Mouse (Mus musculus): ENCODE results near the gene Faxc. TPM values are rescaled to one million over a fixed set of nuclear protein-coding genes. Genes with fewer than 3 reads are reported as not detected.

Gene Faxc
- 7.3 TPM for polyA plus RNA-seq (2012; fragmentation: generic; extraction: Trizol)
- long read RNA-seq, experiment 1, partial matches to known transcripts: 0 of 4 reads
- long read RNA-seq, experiment 1, other reads (novel, unspliced or antisense): 0 of 4 reads
- long read RNA-seq, experiment 2, transcript Faxc-201 (6 exons, 2,627 nt): major isoform, 8 of 11 reads
- long read RNA-seq, experiment 2, partial matches to known transcripts: 0 of 11 reads
- long read RNA-seq, experiment 2, other reads (novel, unspliced or antisense): 1 of 11 reads

DNA sequence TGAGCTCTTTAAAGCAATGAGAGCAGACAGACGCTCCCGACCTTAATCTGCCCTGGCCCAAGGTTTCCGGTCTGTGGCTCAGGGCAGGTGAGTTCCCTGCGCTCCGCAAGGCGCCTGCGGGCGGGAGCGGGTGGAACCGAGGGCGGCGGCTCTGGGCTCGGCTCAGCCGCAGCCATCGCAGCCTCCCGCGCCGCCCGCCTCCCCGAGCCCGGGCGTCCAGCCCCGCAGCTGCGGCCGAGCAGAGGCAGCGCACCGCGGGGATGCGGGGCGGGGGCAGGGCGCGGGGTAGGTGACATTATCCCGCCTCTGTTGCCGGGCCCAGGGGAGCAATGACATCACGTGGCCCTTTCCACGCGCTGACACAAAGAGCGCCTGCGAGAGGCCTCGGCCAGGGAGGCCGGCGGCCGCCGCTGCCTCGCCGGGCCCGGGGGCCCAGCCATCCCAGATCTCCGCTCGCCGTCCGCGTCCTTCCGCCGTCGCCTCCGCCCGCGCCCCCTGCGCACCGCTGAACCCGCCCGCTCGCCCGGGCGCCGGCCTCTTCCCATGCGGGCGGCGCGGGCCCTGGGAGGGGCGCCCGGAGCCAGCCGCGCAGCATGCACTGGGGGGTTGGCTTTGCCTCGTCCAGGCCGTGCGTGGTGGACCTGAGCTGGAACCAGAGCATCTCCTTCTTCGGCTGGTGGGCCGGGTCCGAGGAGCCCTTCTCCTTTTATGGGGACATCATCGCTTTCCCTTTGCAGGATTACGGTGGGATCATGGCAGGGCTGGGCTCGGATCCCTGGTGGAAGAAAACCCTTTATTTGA is at the start of gene Faxc:
TSS of gene Faxc (plus strand) at position 359 of the 801 bp plus-strand sequence.
- H3K36me3 ChIP-seq (ENCODE audit: control insufficient read depth, insufficient read depth): no peaks in the 10 kb centered on the region
- peak within 1 kb of the TSS; percentile 61 for H3ac ChIP-seq (ENCODE audit: control insufficient read depth, insufficient read length, low read depth)
- H3K4me3 ChIP-seq (ENCODE audit: insufficient read depth, poor library complexity, severe bottlenecking): peak within 1 kb of the TSS; percentile 49
- TF ChIP-seq USF1 (IDR thresholded peaks at IDR 0.05; ENCODE audit: low read depth) (peak; percentile 66), CTCF (IDR thresholded peaks at IDR 0.05; ENCODE audit: control insufficient read depth, insufficient read depth, insufficient read length) (no peak), MAX (IDR thresholded peaks at IDR 0.05) (peak; percentile 43)
- H3K79me2 ChIP-seq (ENCODE audit: control insufficient read depth, insufficient read depth): peaks cover 14% of the 10 kb centered on the region
- H3K79me3 ChIP-seq (ENCODE audit: low read depth): no peaks in the 10 kb centered on the region
- H3K27me3 ChIP-seq (ENCODE audit: control insufficient read depth, insufficient read depth, insufficient read length): no peaks in the 10 kb centered on the region

- H3K36me3 ChIP-seq (ENCODE audit: control insufficient read depth, insufficient read depth): peaks cover 4% of the 10 kb centered on the region
- H3K79me2 ChIP-seq (ENCODE audit: control insufficient read depth, insufficient read depth): no peaks in the 10 kb centered on the region
- TF ChIP-seq CTCF (IDR thresholded peaks at IDR 0.05; ENCODE audit: control insufficient read depth, insufficient read depth, insufficient read length): no peak
- no peak for TF ChIP-seq FOSL1 (IDR thresholded peaks at IDR 0.05; ENCODE audit: insufficient read depth, low read length, poor library complexity, severe bottlenecking)
- TF ChIP-seq MYOG (IDR thresholded peaks at IDR 0.05; ENCODE audit: control insufficient read depth, extremely low read depth, insufficient read length): no peak
- TF ChIP-seq MYOD1 (IDR thresholded peaks at IDR 0.05; ENCODE audit: control insufficient read depth, insufficient read length, low read depth): no peak
- no peak for TF ChIP-seq USF1 (IDR thresholded peaks at IDR 0.05; ENCODE audit: low read depth)
- no peak for TF ChIP-seq MAX (IDR thresholded peaks at IDR 0.05)
- no peak for TF ChIP-seq CEBPB (IDR thresholded peaks at IDR 0.05; ENCODE audit: low read depth)
- H3K27me3 ChIP-seq (ENCODE audit: control insufficient read depth, insufficient read depth, insufficient read length): no peaks in the 10 kb centered on the region
- H3K4me3 ChIP-seq (ENCODE audit: insufficient read depth, poor library complexity, severe bottlenecking): no peak overlapping the region
- no peaks in the 10 kb centered on the region for H3K79me3 ChIP-seq (ENCODE audit: low read depth)
- H3ac ChIP-seq (ENCODE audit: control insufficient read depth, insufficient read length, low read depth): no peak overlapping the region
Measured at GRCm38 (mm10) chr4:21882806-21883205, 48.3 kb upstream of the Faxc start.

DNA sequence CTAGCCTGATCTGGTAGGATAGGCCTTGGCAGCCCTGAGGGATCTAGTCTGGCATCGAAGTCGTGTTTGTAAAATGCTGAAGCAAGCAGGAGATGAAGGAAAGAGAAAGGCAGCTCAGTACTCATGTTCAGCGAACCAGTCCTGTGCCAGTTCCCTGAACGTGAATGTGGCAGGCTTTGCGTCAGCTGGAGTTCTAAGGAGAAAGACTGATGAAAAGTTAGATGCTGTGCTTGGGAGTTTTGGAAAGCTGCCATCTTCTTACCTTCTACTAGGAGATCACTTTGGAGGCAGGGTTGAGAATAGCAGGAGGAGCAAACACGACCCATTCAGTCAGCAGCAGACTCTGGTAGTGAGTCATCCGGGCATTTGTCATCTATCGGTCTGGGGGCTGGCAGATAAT is 45.3 kb upstream of the Faxc start:
- H3K27me3 ChIP-seq (ENCODE audit: control insufficient read depth, insufficient read depth, insufficient read length): no peaks in the 10 kb centered on the region
- no peak overlapping the region for H3K4me3 ChIP-seq (ENCODE audit: insufficient read depth, poor library complexity, severe bottlenecking)
- H3K79me2 ChIP-seq (ENCODE audit: control insufficient read depth, insufficient read depth): no peaks in the 10 kb centered on the region

GRCm38 (mm10) chr4:21931772-21932630 is 872 bp downstream of the Faxc start:
- Histone ChIP-seq H3K4me3 (ENCODE audit: insufficient read depth, poor library complexity, severe bottlenecking) (peak overlapping the region; percentile 49), H3K79me3 (ENCODE audit: low read depth) (no peaks in the 10 kb centered on the region)

More for the DNA sequence above, 45.3 kb upstream of the Faxc start:
- no peaks in the 10 kb centered on the region for H3K79me3 ChIP-seq (ENCODE audit: low read depth)
- H3ac ChIP-seq (ENCODE audit: control insufficient read depth, insufficient read length, low read depth): no peak overlapping the region
- TF ChIP-seq CTCF (IDR thresholded peaks at IDR 0.05; ENCODE audit: control insufficient read depth, insufficient read depth, insufficient read length) (no peak), USF1 (IDR thresholded peaks at IDR 0.05; ENCODE audit: low read depth) (no peak), FOSL1 (IDR thresholded peaks at IDR 0.05; ENCODE audit: insufficient read depth, low read length, poor library complexity, severe bottlenecking) (no peak), MYOG (IDR thresholded peaks at IDR 0.05; ENCODE audit: control insufficient read depth, extremely low read depth, insufficient read length) (no peak), CEBPB (IDR thresholded peaks at IDR 0.05; ENCODE audit: low read depth) (no peak), MAX (IDR thresholded peaks at IDR 0.05) (no peak), MYOD1 (IDR thresholded peaks at IDR 0.05; ENCODE audit: control insufficient read depth, insufficient read length, low read depth) (no peak)
- no peaks in the 10 kb centered on the region for H3K36me3 ChIP-seq (ENCODE audit: control insufficient read depth, insufficient read depth)

GRCm38 (mm10) chr4:21935378-21935777 is 4.2 kb downstream of the Faxc start:
- H3K79me2 ChIP-seq (ENCODE audit: control insufficient read depth, insufficient read depth): peaks cover 14% of the 10 kb centered on the region
- H3K36me3 ChIP-seq (ENCODE audit: control insufficient read depth, insufficient read depth): peaks cover 5% of the 10 kb centered on the region
- H3ac ChIP-seq (ENCODE audit: control insufficient read depth, insufficient read length, low read depth): no peak overlapping the region
- TF ChIP-seq FOSL1 (IDR thresholded peaks at IDR 0.05; ENCODE audit: insufficient read depth, low read length, poor library complexity, severe bottlenecking): no peak
- no peak for TF ChIP-seq MYOD1 (IDR thresholded peaks at IDR 0.05; ENCODE audit: control insufficient read depth, insufficient read length, low read depth)
- TF ChIP-seq MAX (IDR thresholded peaks at IDR 0.05): no peak
- TF ChIP-seq MYOG (IDR thresholded peaks at IDR 0.05; ENCODE audit: control insufficient read depth, extremely low read depth, insufficient read length): no peak
- no peak for TF ChIP-seq CTCF (IDR thresholded peaks at IDR 0.05; ENCODE audit: control insufficient read depth, insufficient read depth, insufficient read length)
- no peak for TF ChIP-seq USF1 (IDR thresholded peaks at IDR 0.05; ENCODE audit: low read depth)
- TF ChIP-seq CEBPB (IDR thresholded peaks at IDR 0.05; ENCODE audit: low read depth): no peak
- H3K27me3 ChIP-seq (ENCODE audit: control insufficient read depth, insufficient read depth, insufficient read length): no peaks in the 10 kb centered on the region
- no peak overlapping the region for H3K4me3 ChIP-seq (ENCODE audit: insufficient read depth, poor library complexity, severe bottlenecking)
- H3K79me3 ChIP-seq (ENCODE audit: low read depth): no peaks in the 10 kb centered on the region

More at GRCm38 (mm10) chr4:21931772-21932630, 872 bp downstream of the Faxc start:
- no peak for TF ChIP-seq USF1 (IDR thresholded peaks at IDR 0.05; ENCODE audit: low read depth)
- no peak for TF ChIP-seq MYOG (IDR thresholded peaks at IDR 0.05; ENCODE audit: control insufficient read depth, extremely low read depth, insufficient read length)
- Histone ChIP-seq H3K79me2 (ENCODE audit: control insufficient read depth, insufficient read depth) (peaks cover 14% of the 10 kb centered on the region), H3ac (ENCODE audit: control insufficient read depth, insufficient read length, low read depth) (peak overlapping the region; percentile 61), H3K36me3 (ENCODE audit: control insufficient read depth, insufficient read depth) (peaks cover 1% of the 10 kb centered on the region), H3K27me3 (ENCODE audit: control insufficient read depth, insufficient read depth, insufficient read length) (no peaks in the 10 kb centered on the region)
